Mouse (Mus musculus): ENCODE measurements at regions not wholly inside any gene's neighbourhood (a gene's known extent, or its start where the extent isn't known, plus 50 kb on each side); places are given as distances from the start of the nearest gene placed in this dataset.
"Not testable (repeated sequence)": the region's sequence is repeated elsewhere in the genome, so short reads cannot be mapped to it uniquely, and the experiment has no call there.

- Histone ChIP-seq H3K36me3 (no peaks in the 10 kb centered on the region), H3K27me3 (no peaks in the 10 kb centered on the region), H3K9ac (no peak overlapping the region), H3K4me2 (replicated peaks) (no peak overlapping the region), H3K9me3 (no peaks in the 10 kb centered on the region), H3K4me3 (no peak overlapping the region), H3K4me1 (no peaks in the 10 kb centered on the region), H3K27ac (no peak overlapping the region)
- WGBS = 71% methylated on average over 7 of the region's 7 CpGs
- ATAC-seq (ENCODE audit: low FRiP score, low read depth) = no peak
Observed at GRCm38 (mm10) chr4:89621260-89621659, 58.0 kb upstream of the Dmrta1 start.

- H3K9me3 ChIP-seq = no peaks in the 10 kb centered on the region
- no peak for ATAC-seq (ENCODE audit: low FRiP score, low read depth)
- H3K4me3 ChIP-seq = no peak overlapping the region
- no peak overlapping the region for H3K4me2 ChIP-seq (replicated peaks)
- H3K27ac ChIP-seq = no peak overlapping the region
- no peaks in the 10 kb centered on the region for H3K36me3 ChIP-seq
- peaks cover 4% of the 10 kb centered on the region for H3K27me3 ChIP-seq
- WGBS = 58% methylated on average over 1 of the region's 1 CpGs
- H3K4me1 ChIP-seq = no peaks in the 10 kb centered on the region
- no peak overlapping the region for H3K9ac ChIP-seq
Observed at GRCm38 (mm10) chr4:89604721-89605120, 74.5 kb upstream of the Dmrta1 start.

- H3K9ac ChIP-seq = no peak overlapping the region
- H3K27me3 ChIP-seq = no peaks in the 10 kb centered on the region
- H3K4me3 ChIP-seq = no peak overlapping the region
- H3K36me3 ChIP-seq = no peaks in the 10 kb centered on the region
- H3K27ac ChIP-seq = no peak overlapping the region
- 17% methylated on average over 10 of the region's 10 CpGs for WGBS
- no peak overlapping the region for H3K4me2 ChIP-seq (replicated peaks)
- ATAC-seq (ENCODE audit: low FRiP score, low read depth) = peak; percentile 54; the same call in 1 of the 2 replicates
- no peaks in the 10 kb centered on the region for H3K9me3 ChIP-seq
- no peaks in the 10 kb centered on the region for H3K4me1 ChIP-seq
Observed at GRCm38 (mm10) chr4:89575529-89575928, 103.7 kb upstream of the Dmrta1 start.

GRCm38 (mm10) chr4:89554711-89555466 is 124.3 kb upstream of the Dmrta1 start:
- WGBS = 67% methylated on average over 7 of the region's 7 CpGs

GRCm38 (mm10) chr4:89552556-89552955 is 126.7 kb upstream of the Dmrta1 start:
- Histone ChIP-seq H3K4me3 (no peak overlapping the region), H3K36me3 (no peaks in the 10 kb centered on the region), H3K4me1 (no peaks in the 10 kb centered on the region), H3K27me3 (no peaks in the 10 kb centered on the region), H3K9me3 (no peaks in the 10 kb centered on the region), H3K9ac (no peak overlapping the region), H3K27ac (no peak overlapping the region), H3K4me2 (replicated peaks) (no peak overlapping the region)
- WGBS = 38% methylated on average over 6 of the region's 6 CpGs
- ATAC-seq (ENCODE audit: low FRiP score, low read depth) = no peak

More at GRCm38 (mm10) chr4:89554711-89555466, 124.3 kb upstream of the Dmrta1 start:
- H3K27me3 ChIP-seq = no peaks in the 10 kb centered on the region
- no peak for ATAC-seq (ENCODE audit: low FRiP score, low read depth)
- no peaks in the 10 kb centered on the region for H3K9me3 ChIP-seq
- no peak overlapping the region for H3K4me3 ChIP-seq
- H3K9ac ChIP-seq = no peak overlapping the region
- no peak overlapping the region for H3K4me2 ChIP-seq (replicated peaks)
- H3K36me3 ChIP-seq = no peaks in the 10 kb centered on the region
- H3K4me1 ChIP-seq = no peaks in the 10 kb centered on the region
- no peak overlapping the region for H3K27ac ChIP-seq

GRCm38 (mm10) chr4:89550515-89550914 is 128.7 kb upstream of the Dmrta1 start:
- Histone ChIP-seq H3K4me2 (replicated peaks) (no peak overlapping the region), H3K4me3 (no peak overlapping the region), H3K36me3 (no peaks in the 10 kb centered on the region), H3K27me3 (no peaks in the 10 kb centered on the region), H3K9ac (no peak overlapping the region), H3K9me3 (no peaks in the 10 kb centered on the region), H3K4me1 (no peaks in the 10 kb centered on the region), H3K27ac (no peak overlapping the region)
- ATAC-seq (ENCODE audit: low FRiP score, low read depth) = no peak
- WGBS = 77% methylated on average over 2 of the region's 2 CpGs

- Histone ChIP-seq H3K9ac (no peak overlapping the region), H3K4me3 (no peak overlapping the region), H3K4me1 (no peaks in the 10 kb centered on the region), H3K36me3 (no peaks in the 10 kb centered on the region), H3K27ac (no peak overlapping the region), H3K4me2 (replicated peaks) (no peak overlapping the region), H3K9me3 (no peaks in the 10 kb centered on the region), H3K27me3 (peaks cover 26% of the 10 kb centered on the region)
- no peak for ATAC-seq (ENCODE audit: low FRiP score, low read depth)
- 15% methylated on average over 4 of the region's 4 CpGs for WGBS
Observed at GRCm38 (mm10) chr4:89532462-89532861, 146.8 kb upstream of the Dmrta1 start.

GRCm38 (mm10) chr4:89530050-89530911 is 149.0 kb upstream of the Dmrta1 start:
- Histone ChIP-seq H3K9me3 (no peaks in the 10 kb centered on the region), H3K4me1 (no peaks in the 10 kb centered on the region), H3K4me2 (replicated peaks) (no peak overlapping the region), H3K4me3 (no peak overlapping the region), H3K9ac (no peak overlapping the region), H3K36me3 (no peaks in the 10 kb centered on the region), H3K27ac (no peak overlapping the region), H3K27me3 (peaks cover 44% of the 10 kb centered on the region)
- 76% methylated on average over 5 of the region's 5 CpGs for WGBS
- no peak for ATAC-seq (ENCODE audit: low FRiP score, low read depth)

- H3K27ac ChIP-seq = no peak overlapping the region
- no peak overlapping the region for H3K4me3 ChIP-seq
- no peaks in the 10 kb centered on the region for H3K36me3 ChIP-seq
- ATAC-seq (ENCODE audit: low FRiP score, low read depth) = no peak
- H3K9ac ChIP-seq = no peak overlapping the region
- H3K4me2 ChIP-seq (replicated peaks) = no peak overlapping the region
- no peaks in the 10 kb centered on the region for H3K9me3 ChIP-seq
- WGBS = 33% methylated on average over 1 of the region's 1 CpGs
- H3K4me1 ChIP-seq = peaks cover 4% of the 10 kb centered on the region; the same call in 1 of the 2 replicates
- peaks cover 62% of the 10 kb centered on the region for H3K27me3 ChIP-seq
Observed at GRCm38 (mm10) chr4:89527966-89528365, 151.3 kb upstream of the Dmrta1 start.

- no peaks in the 10 kb centered on the region for H3K36me3 ChIP-seq
- WGBS = 75% methylated on average over 7 of the region's 7 CpGs
- H3K9ac ChIP-seq = no peak overlapping the region
- H3K4me3 ChIP-seq = no peak overlapping the region
- H3K9me3 ChIP-seq = no peaks in the 10 kb centered on the region
- no peak overlapping the region for H3K4me2 ChIP-seq (replicated peaks)
- H3K4me1 ChIP-seq = peaks cover 4% of the 10 kb centered on the region; the same call in 1 of the 2 replicates
- peaks cover 66% of the 10 kb centered on the region for H3K27me3 ChIP-seq
- no peak for ATAC-seq (ENCODE audit: low FRiP score, low read depth)
- no peak overlapping the region for H3K27ac ChIP-seq
Observed at GRCm38 (mm10) chr4:89527326-89527725, 151.9 kb upstream of the Dmrta1 start.

GRCm38 (mm10) chr4:89525525-89525924 is 153.7 kb upstream of the Dmrta1 start:
- H3K27ac ChIP-seq; H3K4me1 ChIP-seq; H3K9me3 ChIP-seq; H3K9ac ChIP-seq; H3K36me3 ChIP-seq; ATAC-seq (ENCODE audit: low FRiP score, low read depth); H3K4me2 ChIP-seq (replicated peaks); H3K4me3 ChIP-seq: not testable (repeated sequence)
- WGBS = 57% methylated on average over 4 of the region's 4 CpGs
- H3K27me3 ChIP-seq = peaks cover 66% of the 10 kb centered on the region
